Mouse (Mus musculus) limb, embryonic 13.5 days (tissue): ENCODE results near the gene Krt34. TPM values are rescaled to one million over a fixed set of nuclear protein-coding genes. Genes with fewer than 3 reads are reported as not detected.

Source experiments
- ATAC-seq: fragments of 200-750 bp; cut with Nextera tagmentation; 2 replicates; pipeline ENCODE4 v1.8.0; 2017; ENCODE audit warnings: low read depth, moderate number of reproducible peaks, moderate TSS enrichment; ENCODE audit not compliant: low FRiP score
- H3K27ac ChIP-seq: fragments of 300-500 bp; sonication (generic); 2 replicates; pipeline ENCODE4 v1.5.1; 2015; ENCODE audit warnings: inconsistent platforms, mild to moderate bottlenecking, moderate library complexity
- H3K27me3 ChIP-seq: fragments of 300-500 bp; sonication (generic); 2 replicates; pipeline ENCODE4 v1.6.1; 2015; ENCODE audit warnings: mild to moderate bottlenecking, inconsistent platforms
- H3K36me3 ChIP-seq: fragments of 300-500 bp; sonication (generic); 2 replicates; pipeline ENCODE4 v1.6.1; 2015; ENCODE audit warnings: inconsistent platforms, mild to moderate bottlenecking, moderate library complexity
- H3K4me1 ChIP-seq: fragments of 300-500 bp; sonication (generic); 2 replicates; pipeline ENCODE4 v1.6.1; 2015; ENCODE audit warnings: inconsistent platforms
- H3K4me2 ChIP-seq: fragments of 300-500 bp; sonication (generic); replicated peaks from 2 replicates; pipeline ENCODE4 v1.6.1; 2015; ENCODE audit warnings: inconsistent platforms, mild to moderate bottlenecking, moderate library complexity
- H3K4me3 ChIP-seq: fragments of 300-500 bp; sonication (generic); 2 replicates; pipeline ENCODE4 v1.5.1; 2015; ENCODE audit warnings: moderate library complexity, mild to moderate bottlenecking, inconsistent platforms
- H3K9ac ChIP-seq: fragments of 300-500 bp; sonication (generic); 2 replicates; pipeline ENCODE4 v1.6.1; 2015; ENCODE audit warnings: mild to moderate bottlenecking, inconsistent platforms
- H3K9me3 ChIP-seq: fragments of 300-500 bp; sonication (generic); 2 replicates; pipeline ENCODE4 v1.6.1; 2016; ENCODE audit warnings: inconsistent platforms
- WGBS: fragments of 180-500 bp; shearing (Covaris S2); methylation state at CpG from one replicate; pipeline ENCODE4 v1.1.7; 2015; 5-methylcytosine and 5-hydroxymethylcytosine counted together
- polyA plus RNA-seq: library from polyadenylated mRNA; unstranded; fragments of >200 nt; fragmentation: Nextera tagmentation; extraction: Ambion mirVana; gene quantifications from 2 replicates; pipeline ENCODE4 v1.2.1, GENCODE M21; 2015

Krt34 gene
- polyA plus RNA-seq, 1 experiment from 2014 or later, result not detected

GRCm38 (mm10) chr11:100029768-100030167, 11.6 kb downstream of the Krt34 start, which contains the start of gene Krt33b:
Gene Krt33b (minus strand): TSS chr11:100029868.
- Histone ChIP-seq H3K4me3 (no peak within 1 kb of the TSS), H3K27me3 (no peaks in the 10 kb centered on the region), H3K9me3 (no peaks in the 10 kb centered on the region), H3K9ac (no peak within 1 kb of the TSS), H3K36me3 (no peaks in the 10 kb centered on the region), H3K4me2 (no peak within 1 kb of the TSS), H3K27ac (no peak within 1 kb of the TSS), H3K4me1 (no peaks in the 10 kb centered on the region)
- ATAC-seq, result no peak
- WGBS, result 84% methylated on average over 6 of the region's 6 CpGs

- no peak overlapping the region for H3K9ac ChIP-seq
- no peaks in the 10 kb centered on the region for H3K9me3 ChIP-seq
- 79% methylated on average over 5 of the region's 5 CpGs for WGBS
Measured at GRCm38 (mm10) chr11:100021438-100021837, 19.9 kb downstream of the Krt34 start.

GRCm38 (mm10) chr11:100019466-100019865, 21.9 kb downstream of the Krt34 start:
- H3K4me3 ChIP-seq, result no peak overlapping the region
- ATAC-seq, result no peak
- no peak overlapping the region for H3K9ac ChIP-seq
- H3K27me3 ChIP-seq, result no peaks in the 10 kb centered on the region
- WGBS, result 86% methylated on average over 1 of the region's 1 CpGs
- H3K4me1 ChIP-seq, result no peaks in the 10 kb centered on the region
- no peaks in the 10 kb centered on the region for H3K36me3 ChIP-seq
- H3K9me3 ChIP-seq, result no peaks in the 10 kb centered on the region
- H3K4me2 ChIP-seq, result no peak overlapping the region
- no peak overlapping the region for H3K27ac ChIP-seq

More at GRCm38 (mm10) chr11:100021438-100021837, 19.9 kb downstream of the Krt34 start:
- H3K27me3 ChIP-seq, result no peaks in the 10 kb centered on the region
- H3K4me2 ChIP-seq, result no peak overlapping the region
- no peak for ATAC-seq
- H3K4me1 ChIP-seq, result no peaks in the 10 kb centered on the region
- H3K4me3 ChIP-seq, result no peak overlapping the region
- no peaks in the 10 kb centered on the region for H3K36me3 ChIP-seq
- no peak overlapping the region for H3K27ac ChIP-seq

- no peak within 1 kb of the TSS for H3K4me2 ChIP-seq
- H3K27ac ChIP-seq, result no peak within 1 kb of the TSS
- H3K36me3 ChIP-seq, result no peaks in the 10 kb centered on the region
- WGBS, result 47% methylated on average over 3 of the region's 4 CpGs
- no peak for ATAC-seq
- no peaks in the 10 kb centered on the region for H3K4me1 ChIP-seq
- H3K9ac ChIP-seq, result no peak within 1 kb of the TSS
- no peaks in the 10 kb centered on the region for H3K27me3 ChIP-seq
- H3K4me3 ChIP-seq, result no peak within 1 kb of the TSS
- no peaks in the 10 kb centered on the region for H3K9me3 ChIP-seq
Measured at GRCm38 (mm10) chr11:100016112-100016511, 25.2 kb downstream of the Krt34 start, which contains the start of gene Krt33a. Gene Krt33a (minus strand): TSS chr11:100016212.

- WGBS, result 71% methylated on average over 4 of the region's 4 CpGs
Measured at GRCm38 (mm10) chr11:100013691-100014171, 27.6 kb downstream of the Krt34 start.

GRCm38 (mm10) chr11:100010682-100011081, 30.7 kb downstream of the Krt34 start:
- H3K9ac ChIP-seq, result no peak overlapping the region
- H3K4me2 ChIP-seq, result no peak overlapping the region
- H3K9me3 ChIP-seq, result no peaks in the 10 kb centered on the region
- no peaks in the 10 kb centered on the region for H3K4me1 ChIP-seq
- H3K4me3 ChIP-seq, result no peak overlapping the region
- no peaks in the 10 kb centered on the region for H3K36me3 ChIP-seq
- H3K27ac ChIP-seq, result no peak overlapping the region
- 90% methylated on average over 5 of the region's 5 CpGs for WGBS
- ATAC-seq, result no peak
- no peaks in the 10 kb centered on the region for H3K27me3 ChIP-seq

More at GRCm38 (mm10) chr11:100013691-100014171, 27.6 kb downstream of the Krt34 start:
- Histone ChIP-seq H3K4me3 (no peak overlapping the region), H3K27me3 (no peaks in the 10 kb centered on the region), H3K4me2 (no peak overlapping the region), H3K9ac (no peak overlapping the region), H3K27ac (no peak overlapping the region), H3K9me3 (no peaks in the 10 kb centered on the region), H3K36me3 (no peaks in the 10 kb centered on the region), H3K4me1 (no peaks in the 10 kb centered on the region)
- no peak for ATAC-seq

GRCm38 (mm10) chr11:100008336-100008735, 33.0 kb downstream of the Krt34 start:
- H3K36me3 ChIP-seq, result no peaks in the 10 kb centered on the region
- H3K9ac ChIP-seq, result no peak overlapping the region
- no peak overlapping the region for H3K4me3 ChIP-seq
- no peak overlapping the region for H3K4me2 ChIP-seq
- WGBS, result 83% methylated on average over 5 of the region's 5 CpGs
- ATAC-seq, result no peak
- H3K9me3 ChIP-seq, result no peaks in the 10 kb centered on the region
- no peak overlapping the region for H3K27ac ChIP-seq
- no peaks in the 10 kb centered on the region for H3K27me3 ChIP-seq
- H3K4me1 ChIP-seq, result no peaks in the 10 kb centered on the region

GRCm38 (mm10) chr11:100006624-100007023, 34.7 kb downstream of the Krt34 start:
- Histone ChIP-seq H3K27me3 (no peaks in the 10 kb centered on the region), H3K9ac (no peak overlapping the region), H3K4me1 (no peaks in the 10 kb centered on the region), H3K36me3 (no peaks in the 10 kb centered on the region), H3K4me3 (no peak overlapping the region), H3K4me2 (no peak overlapping the region), H3K27ac (no peak overlapping the region), H3K9me3 (peaks cover 5% of the 10 kb centered on the region; the same call in 1 of the 2 replicates)
- ATAC-seq, result no peak
- 57% methylated on average over 3 of the region's 3 CpGs for WGBS

- no peak for ATAC-seq
- no peak overlapping the region for H3K4me2 ChIP-seq
- no peaks in the 10 kb centered on the region for H3K27me3 ChIP-seq
- H3K4me3 ChIP-seq, result no peak overlapping the region
- no peaks in the 10 kb centered on the region for H3K4me1 ChIP-seq
- no peaks in the 10 kb centered on the region for H3K36me3 ChIP-seq
- H3K9me3 ChIP-seq, result peaks cover 5% of the 10 kb centered on the region; the same call in 1 of the 2 replicates
- H3K27ac ChIP-seq, result no peak overlapping the region
- H3K9ac ChIP-seq, result no peak overlapping the region
- 83% methylated on average over 8 of the region's 8 CpGs for WGBS
Measured at GRCm38 (mm10) chr11:100005905-100006304, 35.4 kb downstream of the Krt34 start.

- H3K9ac ChIP-seq, result no peak overlapping the region
- no peak overlapping the region for H3K4me3 ChIP-seq
- no peak overlapping the region for H3K27ac ChIP-seq
- no peaks in the 10 kb centered on the region for H3K36me3 ChIP-seq
- 20% methylated on average over 6 of the region's 6 CpGs for WGBS
- ATAC-seq, result no peak
- H3K27me3 ChIP-seq, result no peaks in the 10 kb centered on the region
- no peak overlapping the region for H3K4me2 ChIP-seq
- H3K9me3 ChIP-seq, result peaks cover 5% of the 10 kb centered on the region; the same call in 1 of the 2 replicates
- H3K4me1 ChIP-seq, result no peaks in the 10 kb centered on the region
Measured at GRCm38 (mm10) chr11:100004846-100005245, 36.5 kb downstream of the Krt34 start.

GRCm38 (mm10) chr11:99999091-99999490, 42.3 kb downstream of the Krt34 start:
- 95% methylated on average over 7 of the region's 7 CpGs for WGBS
- no peaks in the 10 kb centered on the region for H3K36me3 ChIP-seq

GRCm38 (mm10) chr11:99994384-99994661, 47.0 kb downstream of the Krt34 start:
- Histone ChIP-seq H3K4me2 (peak overlapping the region; percentile 53; the same call in 1 of the 2 replicates), H3K4me3 (no peak overlapping the region), H3K4me1 (peaks cover 11% of the 10 kb centered on the region), H3K9me3 (no peaks in the 10 kb centered on the region), H3K27me3 (peaks cover 32% of the 10 kb centered on the region), H3K27ac (no peak overlapping the region), H3K9ac (no peak overlapping the region), H3K36me3 (no peaks in the 10 kb centered on the region)
- WGBS, result 51% methylated on average over 4 of the region's 4 CpGs
- no peak for ATAC-seq

More at GRCm38 (mm10) chr11:99999091-99999490, 42.3 kb downstream of the Krt34 start:
- Histone ChIP-seq H3K9me3 (peaks cover 5% of the 10 kb centered on the region; the same call in 1 of the 2 replicates), H3K4me3 (no peak overlapping the region), H3K27me3 (peaks cover 16% of the 10 kb centered on the region), H3K27ac (no peak overlapping the region), H3K9ac (no peak overlapping the region), H3K4me1 (peaks cover 2% of the 10 kb centered on the region), H3K4me2 (no peak overlapping the region)
- no peak for ATAC-seq
